Mouse (Mus musculus): ENCODE data around the gene Cdr2. TPM values are rescaled to one million over a fixed set of nuclear protein-coding genes. Genes with fewer than 3 reads are reported as not detected.
"Not testable (repeated sequence)": the region's sequence is repeated elsewhere in the genome, so short reads cannot be mapped to it uniquely, and the experiment has no call there.

Cdr2 gene
- total RNA-seq, 2 experiments from 2014 or later, result 12.2 to 13.7 TPM

DNA sequence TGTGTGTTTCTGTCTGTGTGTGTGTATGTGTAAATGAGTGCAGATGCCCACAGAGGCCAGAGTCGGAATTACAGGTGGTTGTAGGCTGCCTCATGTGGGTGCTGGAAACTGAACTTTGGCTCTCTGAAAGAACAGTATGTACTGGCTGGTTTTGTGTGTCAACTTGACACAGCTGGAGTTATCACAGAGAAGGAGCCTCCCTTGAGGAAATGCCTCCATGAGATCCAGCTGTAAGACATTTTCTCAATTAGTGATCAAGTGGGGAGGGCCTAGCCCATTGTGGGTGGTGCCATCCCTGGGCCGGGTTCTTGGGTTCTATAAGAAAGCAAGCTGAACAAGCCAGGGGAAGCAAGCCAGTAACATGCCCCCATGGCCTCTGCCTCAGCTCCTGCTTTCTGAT, 9.6 kb downstream of the Cdr2 start:
- DNase-seq, result not testable (repeated sequence)

DNA sequence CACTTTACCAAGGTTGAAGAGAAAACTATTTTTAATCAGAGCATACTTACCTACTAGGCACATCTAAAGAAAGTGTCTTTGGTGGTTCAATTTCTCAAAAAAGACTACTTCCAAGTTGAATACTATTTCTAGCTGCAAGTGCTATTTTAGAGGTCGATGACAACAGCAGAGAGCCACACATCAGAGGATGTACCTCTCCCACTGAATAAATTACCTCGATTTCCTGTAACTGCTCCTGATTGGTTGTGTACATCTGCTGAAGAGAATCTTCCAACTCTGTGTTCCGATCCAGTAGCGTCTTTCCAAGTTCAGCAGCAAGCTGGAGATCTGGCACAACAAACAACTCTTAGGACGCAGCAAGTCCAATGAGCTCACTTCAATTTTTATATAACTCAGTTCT, 12.0 kb downstream of the Cdr2 start:
- no peak for DNase-seq

DNA sequence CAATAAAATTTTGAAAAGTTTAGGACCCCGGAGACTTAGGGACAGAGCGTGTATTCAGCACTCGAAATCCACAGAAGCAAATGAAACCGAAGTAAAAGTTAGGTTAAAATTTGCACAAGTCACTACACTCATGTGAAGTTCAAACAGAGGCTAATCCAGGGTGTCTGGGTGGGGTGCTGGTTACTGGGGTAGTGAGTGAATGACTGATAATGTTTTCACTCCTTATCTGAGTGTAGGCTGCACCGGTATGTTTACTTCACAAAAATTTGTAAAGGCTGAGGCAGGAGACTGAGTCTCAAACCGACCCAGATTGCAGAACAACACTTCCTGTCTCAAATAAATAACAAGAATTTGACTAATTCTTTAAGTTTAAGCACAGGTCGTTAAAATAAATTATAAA, 12.9 kb downstream of the Cdr2 start:
- DNase-seq, result no peak

DNA sequence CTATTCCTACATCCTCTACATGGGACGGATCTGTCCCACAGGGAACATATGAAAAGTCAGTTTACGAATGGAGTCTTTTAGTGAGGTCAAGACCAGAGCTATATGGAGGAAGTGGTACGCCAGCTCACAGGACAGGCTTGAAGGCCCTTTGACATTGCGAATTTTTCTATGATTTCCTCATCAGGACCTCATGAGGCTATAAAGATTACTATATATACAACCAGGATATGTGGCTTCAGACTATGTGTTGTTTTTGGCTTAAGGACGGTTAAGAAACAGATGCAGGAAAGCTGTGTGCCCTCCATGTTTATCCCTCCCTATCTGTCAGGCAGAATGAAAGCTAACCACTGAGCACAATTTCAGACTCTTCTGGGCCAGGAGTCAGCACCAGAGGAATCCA, 19.0 kb downstream of the Cdr2 start:
- no peak for DNase-seq

DNA sequence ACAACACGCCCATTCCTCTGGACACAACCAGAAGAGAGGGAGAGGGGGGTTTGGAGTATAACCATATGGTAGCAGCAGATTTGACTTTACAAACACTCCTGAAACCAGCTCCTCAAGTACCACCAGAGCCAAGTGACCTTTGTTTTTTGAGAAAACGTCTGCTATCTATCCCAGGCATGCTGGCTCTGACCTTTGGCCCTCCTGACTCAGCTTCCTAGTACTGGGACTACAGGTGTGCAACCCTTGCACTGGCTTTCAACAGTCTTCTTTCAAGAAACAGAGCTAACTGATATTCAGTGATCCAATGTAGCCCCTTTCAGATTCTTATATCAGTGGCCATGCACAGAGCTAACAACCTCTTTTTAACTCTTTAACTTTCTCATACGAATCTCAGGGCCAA, 20.2 kb downstream of the Cdr2 start:
- DNase-seq, result no peak

DNA sequence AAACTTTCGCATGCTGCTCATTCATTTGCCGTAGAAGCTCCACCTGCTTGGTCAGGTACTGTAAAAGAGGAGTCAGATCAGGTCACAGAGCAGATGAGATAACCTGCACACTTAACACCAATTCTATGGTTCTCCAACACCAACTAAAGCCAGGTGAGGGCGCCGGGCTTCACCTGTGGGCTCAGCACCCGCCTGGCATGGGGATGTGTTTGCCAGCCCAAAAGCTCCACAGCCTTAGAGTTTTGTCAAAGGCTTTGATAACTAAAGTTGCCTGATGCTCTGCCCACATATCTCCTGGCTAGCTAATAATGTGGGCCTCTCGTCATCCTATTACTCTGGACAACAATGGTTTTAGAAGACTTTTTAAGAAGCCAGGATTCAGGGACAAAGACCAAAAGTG, 21.5 kb downstream of the Cdr2 start:
- DNase-seq, result no peak

DNA sequence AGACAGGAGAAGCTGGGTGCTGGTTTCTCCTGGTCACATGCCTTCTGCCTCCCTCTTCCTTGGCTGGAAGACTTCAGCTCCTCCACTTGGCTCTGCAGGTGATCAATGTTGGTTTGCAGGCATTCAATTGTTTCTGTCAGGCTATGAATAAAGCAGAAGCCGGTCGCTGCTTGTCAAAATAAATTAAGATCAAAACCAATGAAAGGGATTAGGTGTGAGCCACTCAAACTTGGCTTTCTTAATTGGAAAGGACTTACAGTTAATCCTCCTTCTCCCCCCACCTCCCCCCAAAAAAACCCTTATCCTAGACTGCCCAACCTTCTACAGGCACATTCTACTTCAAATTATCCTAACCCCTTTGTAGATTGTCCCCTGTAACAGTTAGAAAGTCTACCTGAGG, 22.0 kb downstream of the Cdr2 start:
- no peak for DNase-seq

DNA sequence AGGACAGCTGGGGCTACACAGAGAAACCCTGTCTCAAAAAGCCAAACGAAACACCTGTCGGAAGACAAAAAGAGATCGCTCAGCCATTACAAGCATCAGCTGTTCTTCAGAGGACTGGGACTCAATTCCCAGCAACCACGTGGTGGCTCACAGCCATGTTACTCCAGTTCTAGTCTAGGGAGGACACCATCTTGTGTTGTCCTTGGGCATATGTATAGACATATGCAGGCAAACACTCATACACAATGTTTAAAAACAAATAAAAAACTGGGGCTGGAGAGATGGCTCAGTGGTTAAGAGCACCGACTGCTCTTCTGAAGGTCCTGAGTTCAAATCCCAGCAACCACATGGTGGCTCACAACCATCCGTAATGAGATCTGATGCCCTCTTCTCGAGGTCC, 28.5 kb downstream of the Cdr2 start:
- DNase-seq, result not testable (repeated sequence)

DNA sequence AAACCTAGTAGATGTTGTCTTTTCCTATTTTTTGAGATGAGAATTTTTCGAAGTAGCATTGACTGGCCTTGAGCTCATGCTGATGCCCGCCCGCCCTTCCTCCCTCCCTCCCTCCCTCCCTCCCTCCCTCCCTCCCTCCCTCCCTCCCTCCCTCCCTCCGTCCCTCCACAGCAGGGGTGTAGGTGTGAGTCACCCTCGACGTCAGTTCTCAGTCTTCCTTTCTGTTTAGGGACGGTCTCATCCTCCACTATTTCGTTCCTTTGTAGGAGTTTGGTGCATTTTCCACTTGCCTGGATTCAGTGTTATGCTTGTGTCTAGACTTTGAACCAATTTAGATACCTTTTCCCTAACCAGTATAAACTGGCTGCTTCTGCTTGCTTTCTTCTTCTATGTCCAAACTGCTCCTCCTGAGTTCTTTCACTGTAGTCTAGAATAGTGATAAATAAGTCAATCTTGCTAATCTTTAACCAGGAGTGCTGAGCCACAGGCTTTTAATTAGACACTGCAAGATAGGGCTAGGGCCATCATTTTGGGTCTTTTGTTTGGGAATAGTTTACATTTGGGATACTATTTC, 38.1 kb downstream of the Cdr2 start:
- peak; percentile 26 for DNase-seq

DNA sequence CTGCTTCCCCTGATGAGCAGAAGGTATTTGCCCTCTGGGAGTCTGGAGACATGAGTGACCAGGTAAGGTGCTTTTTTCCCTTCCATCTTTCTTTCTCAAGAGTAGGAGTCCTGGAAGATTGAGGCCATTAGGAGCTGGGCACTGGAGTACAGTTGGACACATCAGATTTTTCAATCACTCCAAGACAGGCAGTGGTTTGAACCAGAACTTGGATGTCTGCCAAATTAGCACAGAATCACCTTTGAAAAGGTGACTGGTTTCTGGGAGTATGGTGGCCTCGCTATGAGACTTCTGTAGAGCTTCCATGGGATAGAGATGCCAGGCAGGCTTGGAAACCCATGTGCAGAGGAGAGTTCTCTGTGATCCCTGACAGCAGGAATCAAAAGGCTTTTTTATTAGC, 39.6 kb downstream of the Cdr2 start:
- no peak for DNase-seq

DNA sequence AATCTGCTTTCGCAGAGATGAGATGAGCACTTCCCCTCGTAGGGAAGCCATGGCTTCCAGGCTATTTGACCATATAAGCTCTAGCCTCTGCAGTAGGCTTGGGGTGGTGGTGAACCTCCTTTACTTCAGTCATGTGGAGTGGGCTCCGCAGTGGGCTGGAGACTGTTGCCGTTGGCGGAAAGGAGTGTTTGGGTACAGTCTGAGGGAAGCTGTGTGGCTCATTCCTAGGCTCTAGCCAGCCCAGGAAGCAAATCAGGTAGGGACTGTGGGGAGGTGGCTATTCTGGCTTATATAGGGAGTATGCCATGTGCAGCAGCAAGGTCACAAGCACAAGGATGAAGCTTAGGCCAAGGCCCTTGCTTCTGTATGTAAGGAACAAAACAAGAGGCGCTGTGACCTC, 40.9 kb downstream of the Cdr2 start:
- no peak for DNase-seq

DNA sequence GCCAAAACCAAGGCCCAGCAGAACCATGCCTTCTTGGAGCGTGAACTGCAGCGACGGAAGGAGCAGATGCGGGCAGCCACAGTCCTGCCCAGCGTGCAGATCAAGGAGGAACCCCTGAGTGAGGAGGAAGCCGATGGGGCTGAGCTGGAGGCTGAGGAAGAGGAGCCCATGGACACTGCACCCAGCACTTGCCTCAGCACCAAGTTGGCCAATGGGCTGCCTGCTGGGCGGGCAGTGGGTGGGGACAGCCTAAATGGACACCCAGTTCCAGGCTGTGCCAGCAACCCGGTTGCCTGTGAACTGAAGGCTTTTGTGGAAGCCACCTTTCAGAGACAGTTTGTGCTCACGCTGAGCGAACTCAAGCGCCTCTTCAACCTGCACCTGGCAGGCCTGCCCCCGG, 41.8 kb downstream of the Cdr2 start:
- DNase-seq, result peak; percentile 26

DNA sequence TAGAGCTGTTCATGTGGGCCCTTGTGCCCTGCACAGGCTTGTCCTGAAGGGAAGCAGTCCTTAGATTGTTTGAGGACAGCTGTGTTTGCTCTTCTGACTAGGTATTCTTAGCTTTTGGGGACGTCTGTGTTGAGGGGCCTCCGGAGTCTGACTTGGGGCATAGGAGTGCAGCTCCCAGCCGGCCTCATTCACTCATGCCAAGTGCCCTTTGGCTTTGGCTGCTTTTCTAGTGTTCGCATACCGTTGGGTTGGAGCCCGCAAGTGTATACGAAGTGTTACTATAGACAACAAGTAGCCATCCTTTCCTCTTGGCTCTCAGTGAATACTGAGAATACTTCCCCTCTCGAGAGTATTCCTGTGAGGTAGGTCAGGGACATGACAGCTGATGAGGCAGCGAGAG, 43.9 kb downstream of the Cdr2 start:
- no peak for DNase-seq

DNA sequence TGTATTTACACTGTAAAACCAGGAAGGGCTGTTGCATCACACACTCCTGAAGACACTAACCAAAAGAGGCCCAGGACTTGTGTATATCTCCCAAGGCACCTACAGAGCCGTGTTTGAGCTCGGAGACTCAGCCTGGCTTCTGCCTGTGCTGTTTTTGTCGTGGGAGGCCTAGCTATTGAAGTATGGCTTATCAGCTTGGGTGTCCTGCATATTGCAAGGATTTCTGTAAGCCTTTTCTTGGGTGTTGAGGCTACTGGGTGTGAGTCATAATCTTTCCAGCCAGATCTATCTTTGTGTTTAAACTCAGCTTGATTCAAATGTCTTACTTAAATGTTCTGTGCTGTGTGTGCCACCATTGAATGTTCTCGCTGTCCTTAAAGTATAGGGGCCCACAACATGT, 45.6 kb downstream of the Cdr2 start:
- DNase-seq, result no peak

DNA sequence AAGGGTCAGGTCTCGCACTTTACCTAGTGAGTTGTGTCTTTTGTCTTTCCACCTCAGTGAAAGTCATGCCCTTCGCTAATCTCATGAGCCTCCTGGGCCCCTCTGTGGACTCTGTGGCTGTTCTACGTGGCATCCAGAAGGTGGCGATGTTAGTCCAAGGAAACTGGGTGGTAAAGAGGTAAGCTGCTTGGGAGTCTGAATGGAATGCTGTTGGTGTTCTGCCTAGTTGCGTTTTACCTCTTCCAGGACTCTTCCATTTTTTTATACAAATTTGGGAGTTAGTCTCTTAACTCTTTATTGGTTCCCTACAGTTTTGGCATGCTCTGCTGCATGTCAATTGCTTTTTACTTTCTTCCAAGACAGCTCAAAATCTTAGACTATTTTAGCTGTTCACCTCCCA, 47.4 kb downstream of the Cdr2 start:
- DNase-seq, result peak; percentile 71

DNA sequence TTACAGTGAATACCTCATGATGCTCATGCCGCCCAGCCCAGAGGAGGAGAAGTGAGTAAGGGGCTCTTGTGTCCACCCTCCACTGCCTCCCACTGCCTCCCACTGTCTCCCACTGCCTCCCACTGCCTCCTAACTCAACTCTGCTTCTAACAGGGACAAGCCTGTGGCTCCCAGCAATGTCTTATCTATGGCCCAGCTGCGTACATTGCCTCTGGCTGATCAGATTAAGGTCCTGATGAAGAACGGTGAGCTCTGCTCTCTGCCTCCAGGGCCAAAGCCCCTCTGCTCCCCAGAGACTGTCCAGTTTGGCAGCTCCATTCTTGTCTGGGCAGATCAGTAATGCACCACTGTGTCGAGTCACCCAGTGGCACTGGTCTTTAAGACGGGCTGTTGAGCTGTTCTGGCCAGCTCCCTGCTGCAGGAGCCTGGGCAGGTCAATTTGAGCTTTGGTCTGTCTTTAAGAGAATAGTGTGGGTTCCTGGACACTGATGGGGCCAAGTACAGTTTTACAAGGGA, 48.4 kb downstream of the Cdr2 start:
- DNase-seq, result no peak

DNA sequence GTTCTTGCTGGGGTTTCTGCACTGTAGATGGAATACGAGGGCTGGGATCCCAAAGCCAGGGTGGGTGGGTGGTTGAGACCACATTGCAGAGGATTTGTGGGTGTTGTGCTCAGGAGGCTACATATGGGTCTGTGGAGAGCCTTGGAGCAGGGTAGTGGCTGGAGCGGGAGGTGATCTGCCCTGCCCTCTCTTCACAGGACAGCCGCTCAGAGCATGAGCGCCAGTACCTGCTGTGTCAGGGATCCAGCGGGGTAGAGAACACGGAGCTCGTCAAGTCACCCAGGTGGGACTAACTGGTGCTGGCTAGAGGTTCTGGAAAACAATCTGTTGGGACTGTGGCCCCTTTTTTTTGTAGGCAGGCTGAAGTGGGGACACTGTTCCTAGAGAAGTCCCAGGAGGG, 49.0 kb downstream of the Cdr2 start:
- DNase-seq, result no peak

DNA sequence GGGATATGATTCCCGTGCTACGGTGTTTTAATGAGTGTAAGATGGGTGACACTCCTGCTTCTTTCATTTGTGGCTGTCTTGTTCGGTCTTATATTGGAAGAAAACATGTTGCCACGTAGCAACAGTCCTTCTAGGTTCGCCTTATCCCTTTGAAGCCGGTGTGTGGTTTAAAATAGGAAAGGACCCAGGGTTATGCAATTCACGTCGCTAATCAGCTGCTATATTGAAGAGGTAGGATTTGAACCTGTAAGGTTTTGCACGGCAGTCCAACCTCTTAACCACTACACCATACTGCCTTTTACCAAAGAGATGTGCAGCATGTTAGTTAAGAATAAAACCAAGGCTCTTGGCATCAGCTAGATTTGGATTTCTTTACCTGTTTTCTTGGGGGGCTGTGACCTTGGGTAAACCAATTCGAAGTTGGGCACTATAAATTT, 63.6 kb downstream of the Cdr2 start:
- DNase-seq, result peak; percentile 62

DNA sequence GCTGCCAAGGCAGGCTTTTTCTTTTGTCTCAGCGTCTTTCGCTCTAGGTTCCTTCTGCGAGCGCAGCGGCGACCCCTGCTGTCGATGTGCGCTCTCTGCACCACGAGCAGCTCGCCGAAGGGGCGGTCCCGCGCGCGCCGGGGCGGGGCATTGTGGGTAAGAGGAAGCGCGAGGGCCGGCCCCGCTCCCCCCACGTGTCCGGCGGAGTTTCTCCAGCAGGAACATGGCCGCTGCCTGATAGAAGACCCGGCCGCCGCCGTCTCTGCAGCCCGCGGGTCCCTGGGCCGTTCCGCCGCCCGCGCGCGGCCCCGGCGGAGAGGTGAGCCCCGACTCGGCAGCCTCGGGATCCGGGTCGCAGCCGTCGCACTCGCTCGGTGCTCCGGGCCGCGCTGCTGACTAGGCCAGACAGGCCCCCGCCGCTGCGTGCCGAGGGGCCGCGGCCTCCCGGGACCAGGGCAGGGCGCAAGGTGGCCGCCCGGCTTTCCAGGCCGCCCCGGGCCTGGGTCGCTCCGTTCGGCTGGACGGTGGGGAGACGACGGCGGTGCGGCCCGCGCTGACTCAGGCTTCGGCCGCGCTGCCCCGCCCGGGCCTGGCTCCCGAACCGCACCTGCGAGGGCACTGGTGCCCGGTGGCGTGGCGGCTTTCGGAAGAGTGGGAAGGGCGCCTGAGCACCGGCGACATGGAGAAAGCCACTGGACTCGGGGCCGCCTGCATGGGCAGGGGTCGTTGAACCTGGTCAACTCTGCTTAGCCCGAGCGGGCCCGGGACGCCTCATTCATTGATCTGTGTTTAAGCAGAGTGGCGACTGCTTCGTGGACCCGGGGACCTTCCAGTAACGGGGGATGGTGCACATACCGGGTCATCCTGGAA, 64.3 kb downstream of the Cdr2 start, which contains the start of gene Polr3e:
Gene Polr3e, plus strand, starts transcription at position 153 of the 870 bp plus-strand sequence.
- DNase-seq, result peak; percentile 100

DNA sequence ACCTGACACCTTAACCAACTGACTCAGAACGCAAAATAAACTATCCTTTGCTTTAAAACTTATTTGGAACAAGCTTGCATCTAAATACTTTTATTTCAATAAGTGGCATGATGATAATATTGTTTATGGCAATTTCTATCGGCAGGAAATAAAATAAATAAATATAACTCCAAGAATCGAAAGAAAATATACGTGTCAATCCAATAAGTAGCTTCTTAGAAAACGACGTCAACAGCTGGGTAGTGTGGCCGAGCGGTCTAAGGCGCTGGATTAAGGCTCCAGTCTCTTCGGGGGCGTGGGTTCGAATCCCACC, 64.9 kb downstream of the Cdr2 start:
- no peak for DNase-seq

DNA sequence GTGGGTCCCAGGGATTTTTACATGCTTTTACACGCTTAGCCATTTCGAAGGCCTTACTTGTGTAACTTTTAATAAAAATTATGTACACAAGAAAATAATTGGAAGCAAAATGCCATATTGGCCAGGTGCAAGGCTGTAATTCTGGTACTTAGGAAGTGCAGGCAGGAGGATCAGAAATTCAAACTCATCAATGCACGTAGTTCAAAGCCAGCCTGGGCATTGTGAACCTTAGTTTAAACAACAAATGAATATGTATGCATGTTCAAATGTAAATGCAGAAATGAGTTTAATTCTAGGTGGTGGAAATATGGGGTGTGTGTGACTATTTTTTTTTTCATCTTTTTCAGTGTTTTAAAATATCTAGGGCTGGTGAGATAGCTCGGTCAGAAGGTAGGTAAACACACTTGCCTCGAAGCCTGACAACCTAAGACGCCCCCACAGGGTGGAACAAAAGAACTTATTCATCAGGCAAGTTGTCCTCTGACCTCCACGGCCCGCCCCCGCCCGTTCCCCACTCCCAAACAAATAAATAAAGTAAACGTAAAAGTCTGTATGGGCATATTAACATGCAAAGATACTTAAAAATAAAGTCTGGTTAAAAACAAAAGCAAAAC, 65.7 kb downstream of the Cdr2 start:
- no peak for DNase-seq

DNA sequence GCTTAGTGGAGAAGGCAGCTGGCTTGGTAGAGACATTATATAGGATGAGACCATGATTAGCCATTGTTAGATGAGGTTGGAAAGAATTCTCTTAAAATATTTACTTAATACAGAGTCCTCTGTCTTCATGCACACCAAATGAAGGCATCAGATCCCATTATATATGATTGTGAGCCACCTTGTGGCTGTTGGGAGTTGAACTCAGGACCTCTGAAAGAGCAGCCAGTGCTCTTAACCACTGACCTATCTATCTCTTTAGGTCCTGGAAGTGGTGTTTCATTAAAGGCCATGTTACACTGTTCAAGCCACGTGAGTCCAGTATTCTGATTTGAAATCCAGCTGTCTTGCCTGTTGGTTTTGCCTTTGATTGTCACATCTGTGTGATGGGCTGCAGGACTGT, 68.8 kb downstream of the Cdr2 start:
- DNase-seq, result no peak

DNA sequence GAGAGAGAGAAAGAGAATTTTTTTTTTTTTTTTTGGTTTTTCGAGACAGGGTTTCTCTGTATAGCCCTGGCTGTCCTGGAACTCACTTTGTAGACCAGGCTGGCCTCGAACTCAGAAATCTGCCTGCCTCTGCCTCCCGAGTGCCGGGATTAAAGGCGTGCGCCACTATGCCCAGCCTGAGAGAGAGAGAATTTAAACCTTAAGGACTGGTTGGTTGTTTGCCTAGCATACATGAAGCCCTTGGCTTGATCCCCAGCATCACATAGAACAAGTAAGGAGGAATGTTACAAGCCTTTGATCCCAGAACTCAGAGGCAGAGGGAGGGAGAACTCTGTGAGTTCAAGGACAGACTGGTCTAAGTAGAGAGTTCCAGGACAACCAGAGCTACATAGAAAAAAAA, 70.8 kb downstream of the Cdr2 start:
- DNase-seq, result not testable (repeated sequence)

DNA sequence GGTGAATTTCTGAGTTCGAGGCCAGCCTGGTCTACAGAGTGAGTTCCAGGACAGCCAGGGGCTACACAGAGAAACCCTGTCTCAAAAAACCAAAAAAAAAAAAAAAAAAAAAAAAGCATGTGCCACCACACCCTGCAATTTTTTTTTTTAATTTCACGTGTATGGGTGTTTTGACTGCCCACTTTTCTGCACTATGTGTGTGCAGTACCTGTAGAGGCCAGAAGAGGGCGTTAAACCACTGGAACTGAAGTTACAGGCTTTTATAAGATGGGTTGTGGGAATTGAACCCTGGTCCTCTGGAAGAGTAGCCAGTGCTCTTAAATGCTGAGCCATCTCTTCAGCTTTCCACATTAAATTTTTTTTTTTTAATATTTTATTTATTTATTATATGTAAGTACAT, 71.9 kb downstream of the Cdr2 start:
- not testable (repeated sequence) for DNase-seq

All from adrenal gland, postnatal 10 days (tissue).